Mouse (Mus musculus) embryonic facial prominence, embryonic 13.5 days (tissue): ENCODE measurements around the gene AC124502.3. TPM values are rescaled to one million over a fixed set of nuclear protein-coding genes. Genes with fewer than 3 reads are reported as not detected.

Source experiments
- ATAC-seq: fragments of 200-750 bp; cut with Nextera tagmentation; 2 replicates; pipeline ENCODE4 v1.8.0; 2017; ENCODE audit warnings: low read depth; ENCODE audit not compliant: insufficient number of reproducible peaks, insufficient read depth, low FRiP score, low TSS enrichment
- H3K27ac ChIP-seq: fragments of 300-500 bp; sonication (generic); 2 replicates; pipeline ENCODE4 v1.5.1; 2015; ENCODE audit warnings: moderate library complexity, mild to moderate bottlenecking, inconsistent platforms
- H3K27me3 ChIP-seq: fragments of 300-500 bp; sonication (generic); 2 replicates; pipeline ENCODE4 v1.6.1; 2015; ENCODE audit warnings: mild to moderate bottlenecking, inconsistent platforms
- H3K36me3 ChIP-seq: fragments of 300-500 bp; sonication (generic); 2 replicates; pipeline ENCODE4 v1.6.1; 2015; ENCODE audit warnings: mild to moderate bottlenecking, inconsistent platforms
- H3K4me1 ChIP-seq: fragments of 300-500 bp; sonication (generic); 2 replicates; pipeline ENCODE4 v1.6.1; 2015; ENCODE audit warnings: inconsistent platforms
- H3K4me2 ChIP-seq: fragments of 300-500 bp; sonication (generic); 2 replicates; pipeline ENCODE4 v1.6.1; 2015; ENCODE audit warnings: moderate library complexity, mild to moderate bottlenecking, inconsistent platforms
- H3K4me3 ChIP-seq: fragments of 300-500 bp; sonication (generic); 2 replicates; pipeline ENCODE4 v1.5.1; 2015; ENCODE audit warnings: mild to moderate bottlenecking, inconsistent platforms
- H3K9ac ChIP-seq: fragments of 300-500 bp; sonication (generic); 2 replicates; pipeline ENCODE4 v1.6.1; 2015; ENCODE audit warnings: mild to moderate bottlenecking, inconsistent platforms
- H3K9me3 ChIP-seq: fragments of 300-500 bp; sonication (generic); 2 replicates; pipeline ENCODE4 v1.6.1; 2016; ENCODE audit warnings: inconsistent platforms
- WGBS: fragments of 180-500 bp; shearing (Covaris S2); methylation state at CpG from one replicate; pipeline ENCODE4 v1.1.7; 2015; ENCODE audit warnings: mixed read lengths; 5-methylcytosine and 5-hydroxymethylcytosine counted together
- polyA plus RNA-seq: library from polyadenylated mRNA; unstranded; fragments of >200 nt; fragmentation: Nextera tagmentation; extraction: Ambion mirVana; gene quantifications from 2 replicates; pipeline ENCODE4 v1.2.1, GENCODE M21; 2015

Gene AC124502.3
- polyA plus RNA-seq, 1 experiment from 2014 or later: 2.3 TPM

DNA sequence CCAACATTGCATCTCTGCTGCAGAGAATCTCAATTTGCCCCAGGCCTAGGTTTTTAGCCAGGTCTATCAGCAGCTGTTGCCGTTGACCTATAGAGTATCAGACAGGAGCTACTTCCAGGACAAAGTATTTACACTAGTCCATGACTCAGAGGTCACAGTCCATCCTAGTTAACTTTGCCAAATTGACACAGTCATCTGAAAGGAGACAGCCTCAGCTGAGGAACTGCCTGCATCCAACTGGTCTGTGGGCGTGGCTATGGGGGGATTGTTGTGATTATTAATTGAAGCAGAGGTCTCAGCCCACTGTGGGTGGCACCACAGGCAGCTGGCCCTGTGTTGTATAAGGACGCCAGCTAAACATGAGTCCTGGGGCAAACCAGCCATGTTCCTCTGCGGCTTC is 33.8 kb upstream of the AC124502.3 start:
- peaks cover 14% of the 10 kb centered on the region for H3K4me1 ChIP-seq
- no peak for ATAC-seq
- H3K36me3 ChIP-seq: no peaks in the 10 kb centered on the region
- H3K27ac ChIP-seq: no peak overlapping the region
- peaks cover 4% of the 10 kb centered on the region; the same call in 1 of the 2 replicates for H3K27me3 ChIP-seq
- 67% methylated on average over 4 of the region's 4 CpGs for WGBS
- no peak overlapping the region for H3K9ac ChIP-seq
- no peak overlapping the region for H3K4me3 ChIP-seq
- no peaks in the 10 kb centered on the region for H3K9me3 ChIP-seq
- no peak overlapping the region for H3K4me2 ChIP-seq

GRCm38 (mm10) chr19:5013138-5013537 is 25.6 kb upstream of the AC124502.3 start:
- no peak for ATAC-seq

GRCm38 (mm10) chr19:5014961-5015398 is 23.7 kb upstream of the AC124502.3 start:
- 13% methylated on average over 8 of the region's 8 CpGs for WGBS
- Histone ChIP-seq H3K4me3 (no peak overlapping the region), H3K27ac (no peak overlapping the region), H3K27me3 (no peaks in the 10 kb centered on the region), H3K9me3 (no peaks in the 10 kb centered on the region), H3K4me1 (peaks cover 10% of the 10 kb centered on the region), H3K36me3 (no peaks in the 10 kb centered on the region), H3K4me2 (no peak overlapping the region), H3K9ac (no peak overlapping the region)
- ATAC-seq: no peak

More at GRCm38 (mm10) chr19:5013138-5013537, 25.6 kb upstream of the AC124502.3 start:
- Histone ChIP-seq H3K4me3 (no peak overlapping the region), H3K9ac (no peak overlapping the region), H3K4me1 (peaks cover 10% of the 10 kb centered on the region), H3K36me3 (no peaks in the 10 kb centered on the region), H3K9me3 (no peaks in the 10 kb centered on the region), H3K4me2 (no peak overlapping the region), H3K27ac (no peak overlapping the region), H3K27me3 (no peaks in the 10 kb centered on the region)
- WGBS: 69% methylated on average over 8 of the region's 8 CpGs

- H3K27ac ChIP-seq: peak overlapping the region; percentile 76
- H3K27me3 ChIP-seq: no peaks in the 10 kb centered on the region
- no peak overlapping the region for H3K4me3 ChIP-seq
- no peaks in the 10 kb centered on the region for H3K9me3 ChIP-seq
- H3K36me3 ChIP-seq: no peaks in the 10 kb centered on the region
- H3K4me1 ChIP-seq: peaks cover 10% of the 10 kb centered on the region
- WGBS: 30% methylated on average over 10 of the region's 10 CpGs
- H3K9ac ChIP-seq: peak overlapping the region; percentile 36; the same call in 1 of the 2 replicates
- H3K4me2 ChIP-seq: peak overlapping the region; percentile 45
- ATAC-seq: no peak
These were observed 22.4 kb upstream of the AC124502.3 start for GRCm38 (mm10) chr19:5016221-5016742.

- Histone ChIP-seq H3K27me3 (no peaks in the 10 kb centered on the region), H3K4me2 (peak overlapping the region; percentile 45), H3K36me3 (no peaks in the 10 kb centered on the region), H3K27ac (peak overlapping the region; percentile 76), H3K9ac (0 out of 2 replicates have a peak overlapping the region, but pooled peaks have one; percentile 36), H3K9me3 (no peaks in the 10 kb centered on the region), H3K4me3 (no peak overlapping the region), H3K4me1 (peaks cover 10% of the 10 kb centered on the region)
- ATAC-seq: no peak
- 19% methylated on average over 12 of the region's 12 CpGs for WGBS
These were observed 21.9 kb upstream of the AC124502.3 start for GRCm38 (mm10) chr19:5016782-5017181.

- no peak for ATAC-seq
- H3K27me3 ChIP-seq: no peaks in the 10 kb centered on the region
- H3K27ac ChIP-seq: no peak overlapping the region
- H3K4me1 ChIP-seq: peaks cover 10% of the 10 kb centered on the region
- H3K9me3 ChIP-seq: no peaks in the 10 kb centered on the region
- no peak overlapping the region for H3K4me2 ChIP-seq
- no peaks in the 10 kb centered on the region for H3K36me3 ChIP-seq
- H3K9ac ChIP-seq: no peak overlapping the region
- WGBS: 79% methylated on average over 4 of the region's 4 CpGs
- no peak overlapping the region for H3K4me3 ChIP-seq
These were observed 21.1 kb upstream of the AC124502.3 start for GRCm38 (mm10) chr19:5017611-5018010.

GRCm38 (mm10) chr19:5018191-5018590 is 20.5 kb upstream of the AC124502.3 start:
- H3K4me1 ChIP-seq: peaks cover 10% of the 10 kb centered on the region
- H3K9me3 ChIP-seq: no peaks in the 10 kb centered on the region
- H3K36me3 ChIP-seq: no peaks in the 10 kb centered on the region
- H3K27me3 ChIP-seq: no peaks in the 10 kb centered on the region
- no peak overlapping the region for H3K4me2 ChIP-seq
- no peak for ATAC-seq
- no peak overlapping the region for H3K27ac ChIP-seq
- H3K4me3 ChIP-seq: no peak overlapping the region
- H3K9ac ChIP-seq: no peak overlapping the region
- WGBS: 85% methylated on average over 3 of the region's 3 CpGs

DNA sequence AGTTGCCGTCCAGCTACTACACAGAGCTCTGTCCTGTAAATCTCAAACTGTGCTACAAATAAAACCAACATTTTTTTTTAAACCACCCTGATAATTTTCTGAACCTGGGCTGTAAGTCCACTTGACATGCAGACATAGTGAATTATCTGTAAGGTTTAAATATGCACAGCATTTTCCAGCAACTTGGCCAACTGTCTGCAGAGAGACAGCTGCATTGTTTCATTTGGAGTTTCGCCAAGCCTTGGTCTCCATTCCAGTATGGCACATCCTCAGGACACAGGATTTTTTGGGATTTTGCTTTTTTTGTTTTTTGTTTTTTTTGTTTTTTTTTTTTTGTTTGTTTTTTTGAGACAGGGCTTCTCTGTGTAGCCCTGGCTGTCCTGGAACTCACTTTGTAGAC is 17.3 kb upstream of the AC124502.3 start:
- no peak for ATAC-seq
- Histone ChIP-seq H3K4me3 (no peak overlapping the region), H3K4me1 (peaks cover 15% of the 10 kb centered on the region), H3K27me3 (no peaks in the 10 kb centered on the region), H3K9ac (no peak overlapping the region), H3K4me2 (no peak overlapping the region), H3K27ac (no peak overlapping the region), H3K9me3 (no peaks in the 10 kb centered on the region), H3K36me3 (no peaks in the 10 kb centered on the region)
- 82% methylated on average over 2 of the region's 2 CpGs for WGBS

DNA sequence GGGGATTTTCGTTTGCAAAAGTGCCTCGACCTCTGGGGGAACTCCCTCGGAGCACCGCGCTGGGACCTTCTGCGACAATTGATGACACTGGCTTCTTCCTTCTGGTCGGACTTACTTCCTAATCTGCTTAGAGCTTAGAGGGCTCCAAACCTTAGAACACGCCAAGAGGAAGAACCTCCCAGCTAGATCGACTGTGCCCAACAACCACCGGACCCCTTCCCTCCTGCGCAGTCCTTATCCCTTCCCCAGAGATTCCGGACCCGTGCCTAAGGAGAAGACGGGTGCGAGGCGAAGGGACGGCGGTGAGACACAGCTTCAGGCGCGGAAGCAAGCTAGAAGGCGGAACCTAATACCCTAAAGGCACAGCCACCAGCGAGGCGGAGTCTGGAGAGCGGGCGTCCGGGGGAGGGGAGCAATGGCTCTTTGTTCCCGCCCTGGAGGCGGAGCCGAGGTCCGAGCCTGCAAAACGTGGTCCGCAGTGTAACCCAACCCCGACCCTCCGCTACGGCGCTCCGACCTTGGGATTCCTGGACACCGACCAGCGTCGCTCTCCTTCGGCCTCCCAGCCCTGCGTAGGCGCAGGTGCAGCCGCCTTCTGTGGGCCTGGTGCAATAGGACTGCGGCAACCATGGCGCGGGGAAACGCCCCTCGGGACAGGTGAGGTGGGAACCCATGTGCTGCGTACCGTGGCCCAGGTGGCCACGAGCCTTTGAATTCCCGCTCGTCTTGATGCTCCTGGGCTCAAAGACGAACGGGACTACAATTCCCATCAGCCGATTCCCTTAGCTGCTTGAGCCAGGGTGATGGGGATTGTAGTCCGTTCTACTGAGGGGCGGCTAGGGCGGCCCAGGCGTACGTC is 14.8 kb upstream of the AC124502.3 start, which contains the start of gene Slc29a2:
Slc29a2 (plus strand) TSS at position 240 of the 859 bp plus-strand sequence.
- Histone ChIP-seq H3K27me3 (no peaks in the 10 kb centered on the region), H3K4me2 (peak within 1 kb of the TSS; percentile 92), H3K36me3 (peaks cover 17% of the 10 kb centered on the region), H3K9ac (peak within 1 kb of the TSS; percentile 79), H3K4me1 (peaks cover 13% of the 10 kb centered on the region), H3K27ac (peak within 1 kb of the TSS; percentile 77), H3K4me3 (peak within 1 kb of the TSS; percentile 67), H3K9me3 (no peaks in the 10 kb centered on the region)
- ATAC-seq: peak; percentile 87
- under 1% methylated on average over 62 of the region's 62 CpGs for WGBS

GRCm38 (mm10) chr19:5026111-5026510 is 12.6 kb upstream of the AC124502.3 start:
- 92% methylated on average over 8 of the region's 8 CpGs for WGBS
- no peak overlapping the region for H3K4me2 ChIP-seq
- H3K4me1 ChIP-seq: peaks cover 13% of the 10 kb centered on the region
- ATAC-seq: no peak
- H3K36me3 ChIP-seq: peaks cover 38% of the 10 kb centered on the region
- no peak overlapping the region for H3K27ac ChIP-seq
- no peak overlapping the region for H3K4me3 ChIP-seq
- no peaks in the 10 kb centered on the region for H3K9me3 ChIP-seq
- H3K27me3 ChIP-seq: no peaks in the 10 kb centered on the region
- H3K9ac ChIP-seq: no peak overlapping the region

- no peak for ATAC-seq
- H3K27ac ChIP-seq: no peak overlapping the region
- WGBS: 74% methylated on average over 3 of the region's 3 CpGs
These were observed 6.0 kb upstream of the AC124502.3 start for GRCm38 (mm10) chr19:5032686-5033085.

GRCm38 (mm10) chr19:5036577-5036976 is 2.1 kb upstream of the AC124502.3 start:
- no peak overlapping the region for H3K4me2 ChIP-seq
- 72% methylated on average over 4 of the region's 4 CpGs for WGBS
- H3K27ac ChIP-seq: no peak overlapping the region
- no peak for ATAC-seq
- 0 out of 2 replicates have a peak overlapping the region, but pooled peaks have one; percentile 2 for H3K9ac ChIP-seq
- H3K36me3 ChIP-seq: peaks cover 6% of the 10 kb centered on the region
- no peaks in the 10 kb centered on the region for H3K9me3 ChIP-seq
- no peaks in the 10 kb centered on the region for H3K27me3 ChIP-seq
- H3K4me1 ChIP-seq: peaks cover 27% of the 10 kb centered on the region
- H3K4me3 ChIP-seq: no peak overlapping the region

More at GRCm38 (mm10) chr19:5032686-5033085, 6.0 kb upstream of the AC124502.3 start:
- H3K27me3 ChIP-seq: no peaks in the 10 kb centered on the region
- no peaks in the 10 kb centered on the region for H3K9me3 ChIP-seq
- H3K9ac ChIP-seq: no peak overlapping the region
- H3K4me3 ChIP-seq: no peak overlapping the region
- H3K4me2 ChIP-seq: no peak overlapping the region
- H3K4me1 ChIP-seq: peaks cover 6% of the 10 kb centered on the region; the same call in 1 of the 2 replicates
- H3K36me3 ChIP-seq: peaks cover 41% of the 10 kb centered on the region
